Mouse (Mus musculus) adrenal gland, adult 10 weeks (tissue): Measurements from ENCODE around the gene Gm28048. TPM values are rescaled to one million over a fixed set of nuclear protein-coding genes. Genes with fewer than 3 reads are reported as not detected.

Source experiments
- polyA plus RNA-seq: library from polyadenylated mRNA; stranded (reverse); fragments of 350-450 nt; fragmentation: Illumina TruSeq; extraction: RNeasy Lipid Tissue Mini Kit (QIAGEN cat#74804); gene quantifications from one replicate; pipeline ENCODE4 v1.2.3, GENCODE M21; 2014; ENCODE audit warnings: low read depth, low replicate concordance

Gm28048 gene
- polyA plus RNA-seq: 187 TPM

DNA sequence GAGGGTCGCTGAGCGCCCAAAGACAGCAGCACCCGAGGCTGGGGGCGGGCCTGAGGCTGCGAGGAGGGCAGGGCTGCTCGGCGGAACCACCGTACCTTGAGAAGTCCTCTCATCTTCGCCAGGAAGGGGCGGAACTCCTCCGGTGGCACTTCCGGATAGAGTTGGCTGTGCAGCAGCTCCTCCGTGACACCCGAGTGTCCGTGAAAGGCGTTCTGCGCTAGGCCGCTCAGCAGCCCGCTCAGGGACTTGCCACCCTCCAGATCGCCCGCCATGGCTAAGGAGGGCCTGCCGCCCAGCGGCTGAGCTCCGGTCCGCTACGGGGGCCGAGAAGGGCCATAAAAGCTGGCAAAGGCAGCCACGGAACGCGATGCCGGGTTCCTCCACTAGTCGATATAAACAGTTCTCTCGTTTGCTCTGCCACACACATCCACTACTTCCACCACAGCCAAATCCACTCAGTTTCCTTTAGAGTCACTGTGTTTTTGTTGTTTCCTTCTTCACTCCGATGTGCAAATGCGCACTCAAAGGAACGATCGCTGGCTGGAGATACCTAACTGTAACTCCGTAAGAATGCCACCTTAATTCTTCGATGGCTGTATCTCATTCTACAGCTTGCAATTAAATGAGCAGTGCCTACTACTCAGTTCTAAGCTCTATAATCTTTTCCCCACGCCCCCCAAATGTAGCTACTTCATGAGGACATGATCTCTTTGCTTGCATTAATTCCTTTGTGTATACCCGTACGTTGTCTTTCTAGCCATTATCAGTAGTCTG is at the start of gene Gm28048, which contains the start of gene Commd1:
TSS of gene Gm28048 (minus strand) at position 107 of the 774 bp plus-strand sequence.
TSS of gene Commd1 (minus strand) at position 399 of the 774 bp plus-strand sequence.

GRCm38 (mm10) chr11:23007481-23008180 is 25.7 kb upstream of the Gm28048 start, which contains the start of gene Fam161a:
Gene Fam161a (plus strand): TSS chr11:23007531.

GRCm38 (mm10) chr11:22990393-22991126 is 8.7 kb upstream of the Gm28048 start, which contains the start of gene Cct4:
Gene Cct4 (plus strand): TSS chr11:22990519.

GRCm38 (mm10) chr11:22971835-22972709 is 9.8 kb downstream of the Gm28048 start, which contains the start of gene Zrsr1:
Gene Zrsr1 (plus strand): TSS chr11:22972005.

DNA sequence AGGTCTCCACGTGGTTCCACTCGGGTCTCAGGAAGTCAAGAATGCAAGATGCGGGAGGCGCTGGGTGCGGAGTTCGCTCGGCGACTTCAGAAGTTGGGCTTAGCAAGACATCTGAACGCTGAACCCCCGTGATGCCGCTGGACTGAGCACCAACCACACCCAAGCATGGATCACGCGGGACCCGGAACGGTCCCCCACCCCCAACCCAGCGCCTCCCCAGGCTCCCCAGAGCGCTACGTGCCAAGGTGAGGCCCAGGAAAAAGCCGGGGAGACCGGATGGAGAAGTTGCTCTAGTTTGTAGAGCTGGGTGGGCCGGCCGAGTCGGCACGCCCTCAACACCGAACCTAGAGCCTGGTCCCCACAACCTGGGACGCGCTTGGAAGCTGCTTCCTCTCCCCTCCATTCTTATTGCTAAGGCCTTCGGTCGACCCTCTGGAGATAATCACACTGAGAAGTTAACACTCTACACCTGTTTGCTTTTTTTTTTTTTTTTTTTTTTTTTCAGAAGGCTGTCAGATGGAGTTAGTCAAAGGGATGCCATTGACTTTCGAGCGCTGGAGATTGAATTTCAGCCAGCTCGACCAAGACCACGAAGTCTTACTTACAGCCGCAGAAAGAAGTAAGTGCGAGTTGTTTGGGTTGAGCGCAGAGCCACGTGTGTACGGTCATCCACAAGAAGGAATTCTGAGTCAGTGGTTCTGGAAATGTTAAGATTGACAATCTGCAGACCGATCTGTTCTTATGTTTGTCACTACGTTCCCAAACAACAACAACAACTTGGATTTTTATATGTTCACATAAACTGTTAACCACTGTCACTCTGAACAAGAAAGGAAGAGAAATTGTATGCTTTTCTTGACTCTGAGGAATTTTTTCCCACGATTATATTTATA is 121.3 kb downstream of the Gm28048 start, which contains the start of gene B3gnt2:
TSS of gene B3gnt2 (minus strand) at position 627 of the 893 bp plus-strand sequence.

Other genes with a start within 250 kb of the Gm28048 start
- gene B3gnt2, start 121.1 kb downstream of the Gm28048 start, polyA plus RNA-seq: 41.5 TPM
- gene Zrsr1, start 10.1 kb downstream of the Gm28048 start, polyA plus RNA-seq: 65.2 TPM
- gene Commd1, start 292 bp upstream of the Gm28048 start, polyA plus RNA-seq: 72.3 TPM
- 397 TPM for gene Cct4, start 8.4 kb upstream of the Gm28048 start, polyA plus RNA-seq
- 17.3 TPM for gene Fam161a, start 25.4 kb upstream of the Gm28048 start, polyA plus RNA-seq